Mouse (Mus musculus) forebrain, embryonic 15.5 days (tissue): ENCODE measurements at regions not wholly inside any gene's neighbourhood (a gene's known extent, or its start where the extent isn't known, plus 50 kb on each side); places are given as distances from the start of the nearest gene placed in this dataset.
A peak's percentile ranks its signal among the peaks of the same experiment; 100 is the strongest.

Source experiments
- ATAC-seq: fragments of 200-750 bp; cut with Nextera tagmentation; replicated peaks from 2 replicates; pipeline ENCODE4 v1.8.0; 2017; ENCODE audit warnings: mild to moderate bottlenecking, moderate TSS enrichment, moderate library complexity
- H3K27ac ChIP-seq: fragments of 300-500 bp; sonication (generic); replicated peaks from 2 replicates; pipeline ENCODE4 v1.5.1; 2015; ENCODE audit warnings: mild to moderate bottlenecking, inconsistent platforms
- H3K27me3 ChIP-seq: fragments of 300-500 bp; sonication (generic); 2 replicates; pipeline ENCODE4 v1.6.1; 2015; ENCODE audit warnings: inconsistent platforms
- H3K36me3 ChIP-seq: fragments of 300-500 bp; sonication (generic); 2 replicates; pipeline ENCODE4 v1.6.1; 2015; ENCODE audit warnings: mild to moderate bottlenecking, inconsistent platforms
- H3K4me1 ChIP-seq: fragments of 300-500 bp; sonication (generic); 2 replicates; pipeline ENCODE4 v1.6.1; 2015; ENCODE audit warnings: inconsistent platforms
- H3K4me2 ChIP-seq: fragments of 300-500 bp; sonication (generic); replicated peaks from 2 replicates; pipeline ENCODE4 v1.6.1; 2015; ENCODE audit warnings: mild to moderate bottlenecking, inconsistent platforms
- H3K4me3 ChIP-seq: fragments of 300-500 bp; sonication (generic); 2 replicates; pipeline ENCODE4 v1.5.1; 2015; ENCODE audit warnings: mild to moderate bottlenecking, inconsistent platforms
- H3K9ac ChIP-seq: fragments of 300-500 bp; sonication (generic); replicated peaks from 2 replicates; pipeline ENCODE4 v1.6.1; 2015; ENCODE audit warnings: mild to moderate bottlenecking, inconsistent platforms
- H3K9me3 ChIP-seq: fragments of 300-500 bp; sonication (generic); 2 replicates; pipeline ENCODE4 v1.6.1; 2016; ENCODE audit warnings: inconsistent platforms
- WGBS: fragments of 180-500 bp; shearing (Covaris S2); methylation state at CpG from one replicate; pipeline ENCODE4 v1.1.7; 2015; ENCODE audit warnings: mixed read lengths; 5-methylcytosine and 5-hydroxymethylcytosine counted together

DNA sequence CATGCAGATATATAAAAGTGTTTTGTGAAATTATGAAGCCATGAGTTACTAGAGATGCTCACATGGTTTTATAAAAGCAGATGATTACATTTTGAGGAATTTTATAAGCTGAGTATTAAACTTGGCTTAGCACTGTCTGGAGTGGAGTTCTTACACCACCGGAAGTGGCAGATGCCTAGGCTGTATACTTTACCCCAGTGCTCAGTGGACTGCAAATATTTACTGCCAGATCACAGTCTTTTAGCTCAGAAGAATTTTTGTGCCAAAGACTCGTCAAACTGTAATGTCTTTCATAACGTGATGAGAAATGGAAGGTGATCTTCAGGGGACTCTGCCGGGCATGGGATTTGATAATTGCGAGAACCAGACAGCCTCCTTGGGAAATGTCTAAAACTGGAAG, 136.1 kb upstream of the 9330182O14Rik start:
- WGBS = 78% methylated on average over 5 of the region's 5 CpGs
- ATAC-seq = no peak
- Histone ChIP-seq H3K36me3 (no peaks in the 10 kb centered on the region), H3K4me2 (no peak overlapping the region), H3K27me3 (no peaks in the 10 kb centered on the region), H3K4me1 (no peaks in the 10 kb centered on the region), H3K9ac (no peak overlapping the region), H3K27ac (no peak overlapping the region), H3K9me3 (no peaks in the 10 kb centered on the region), H3K4me3 (no peak overlapping the region)

DNA sequence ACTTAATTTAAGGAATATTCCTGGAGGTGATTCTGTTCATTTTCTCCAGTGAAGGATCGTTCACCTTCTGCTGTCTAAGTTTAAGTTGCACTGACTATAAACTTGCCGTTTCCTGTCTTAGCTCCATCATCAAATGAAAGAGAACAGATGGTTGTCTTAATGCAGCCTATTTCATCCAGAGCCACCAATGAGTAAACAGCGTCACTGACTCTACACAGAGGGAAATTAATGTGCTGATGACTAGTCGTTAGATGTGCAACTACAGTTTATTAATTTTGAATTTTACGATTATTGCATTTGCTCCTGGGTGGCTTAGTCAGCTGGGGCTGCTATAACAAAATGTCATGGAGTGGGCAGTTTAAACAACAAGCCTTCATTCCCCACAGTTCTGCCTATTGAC, 134.1 kb upstream of the 9330182O14Rik start:
- Histone ChIP-seq H3K9ac (no peak overlapping the region), H3K27me3 (no peaks in the 10 kb centered on the region)

DNA sequence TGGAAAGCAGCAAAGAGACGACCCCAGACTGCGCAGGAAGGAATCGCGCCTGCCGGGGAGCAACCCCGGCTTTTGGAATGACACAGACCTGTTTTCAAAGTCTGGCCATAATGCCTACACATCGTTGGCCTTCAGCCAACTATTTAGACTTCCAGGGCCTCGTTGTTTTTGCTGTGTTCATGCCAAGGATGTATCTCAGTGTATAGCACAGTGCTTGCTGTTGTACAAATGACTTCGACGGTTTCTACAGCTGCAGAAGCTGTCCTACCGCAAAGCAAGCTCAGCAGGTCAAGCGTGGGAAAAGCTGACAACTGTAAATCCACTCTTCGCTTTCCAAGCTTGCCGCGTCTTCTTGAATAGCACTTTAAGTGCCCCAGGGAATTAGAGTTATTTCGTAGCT, 129.1 kb upstream of the 9330182O14Rik start:
- H3K4me1 ChIP-seq = no peaks in the 10 kb centered on the region
- H3K4me2 ChIP-seq = no peak overlapping the region
- no peaks in the 10 kb centered on the region for H3K36me3 ChIP-seq
- H3K4me3 ChIP-seq = no peak overlapping the region
- H3K27me3 ChIP-seq = no peaks in the 10 kb centered on the region
- no peak overlapping the region for H3K9ac ChIP-seq
- no peak overlapping the region for H3K27ac ChIP-seq
- ATAC-seq = no peak
- no peaks in the 10 kb centered on the region for H3K9me3 ChIP-seq
- 75% methylated on average over 16 of the region's 16 CpGs for WGBS

More for the DNA sequence above, 134.1 kb upstream of the 9330182O14Rik start:
- ATAC-seq = no peak
- H3K4me1 ChIP-seq = no peaks in the 10 kb centered on the region
- H3K4me3 ChIP-seq = no peak overlapping the region
- H3K27ac ChIP-seq = no peak overlapping the region
- H3K36me3 ChIP-seq = no peaks in the 10 kb centered on the region
- WGBS = 79% methylated on average over 5 of the region's 5 CpGs
- H3K9me3 ChIP-seq = no peaks in the 10 kb centered on the region
- H3K4me2 ChIP-seq = no peak overlapping the region

DNA sequence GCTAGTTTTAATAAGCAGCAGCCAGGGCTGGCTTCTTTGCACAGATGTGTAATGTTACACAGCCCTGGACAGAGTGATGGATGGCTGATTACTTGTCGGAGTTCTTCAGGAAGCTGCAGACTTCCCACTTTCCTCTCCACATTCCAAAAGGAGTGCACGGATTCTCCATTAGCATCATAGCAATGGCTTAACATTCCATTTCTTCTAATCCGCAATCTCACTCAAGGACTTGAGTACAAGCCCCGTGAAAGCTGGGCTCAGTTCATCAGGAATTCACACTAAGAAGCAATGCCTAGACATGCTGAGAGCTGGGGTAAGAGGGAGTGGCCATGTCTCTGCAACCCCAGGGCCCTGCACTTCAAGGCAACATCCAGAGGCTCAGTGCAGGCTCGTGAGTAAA, 126.3 kb upstream of the 9330182O14Rik start:
- no peak overlapping the region for H3K27ac ChIP-seq
- no peak overlapping the region for H3K9ac ChIP-seq
- H3K4me3 ChIP-seq = no peak overlapping the region
- H3K4me1 ChIP-seq = no peaks in the 10 kb centered on the region
- no peaks in the 10 kb centered on the region for H3K27me3 ChIP-seq
- H3K36me3 ChIP-seq = no peaks in the 10 kb centered on the region
- no peaks in the 10 kb centered on the region for H3K9me3 ChIP-seq
- no peak overlapping the region for H3K4me2 ChIP-seq
- WGBS = 13% methylated on average over 5 of the region's 5 CpGs
- no peak for ATAC-seq

DNA sequence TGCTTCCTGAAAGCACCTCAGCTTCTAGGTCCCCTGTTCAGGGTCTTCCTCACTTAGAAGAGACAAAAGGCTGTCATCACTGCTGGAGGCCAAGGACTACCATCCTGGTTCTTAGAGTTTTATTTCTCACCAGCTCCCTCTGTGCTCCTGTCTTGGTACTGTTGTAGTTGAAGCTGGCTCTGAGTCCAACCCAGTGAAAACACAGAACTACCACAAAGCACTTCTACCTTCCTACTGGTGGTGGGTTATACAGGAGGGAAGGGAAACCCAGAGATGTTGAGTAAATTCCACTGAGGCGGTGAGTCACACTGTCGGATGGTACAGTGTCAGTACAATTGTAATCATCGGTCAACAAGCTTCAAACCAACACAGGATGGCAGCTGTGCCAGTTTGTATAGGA, 120.3 kb upstream of the 9330182O14Rik start:
- Histone ChIP-seq H3K27ac (no peak overlapping the region), H3K9me3 (no peaks in the 10 kb centered on the region), H3K4me2 (no peak overlapping the region), H3K27me3 (no peaks in the 10 kb centered on the region), H3K36me3 (no peaks in the 10 kb centered on the region), H3K4me1 (peaks cover 14% of the 10 kb centered on the region), H3K4me3 (no peak overlapping the region), H3K9ac (no peak overlapping the region)
- WGBS = 95% methylated on average over 3 of the region's 3 CpGs
- ATAC-seq = no peak

DNA sequence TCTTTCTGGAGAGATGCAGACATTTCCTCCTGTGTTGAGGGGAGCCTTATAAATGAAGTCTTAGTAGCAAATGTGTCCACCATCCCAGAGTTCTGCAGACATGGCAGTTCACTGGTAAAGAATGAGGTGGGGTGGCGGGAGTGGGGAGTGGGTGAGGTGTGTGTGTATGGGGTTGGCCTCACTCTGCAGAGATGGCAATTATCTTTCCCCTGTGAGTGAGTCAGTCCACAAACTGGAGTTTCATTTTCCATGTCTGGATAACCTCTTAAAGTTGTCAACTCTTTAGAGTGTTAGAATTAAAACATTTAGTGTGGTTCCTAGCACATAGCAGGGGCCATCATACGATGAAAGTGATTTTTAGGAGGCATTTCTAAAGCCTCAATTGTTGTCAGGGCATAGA, 117.1 kb upstream of the 9330182O14Rik start:
- no peak overlapping the region for H3K4me2 ChIP-seq
- no peaks in the 10 kb centered on the region for H3K27me3 ChIP-seq
- no peak overlapping the region for H3K27ac ChIP-seq
- no peak for ATAC-seq
- H3K9ac ChIP-seq = no peak overlapping the region
- H3K9me3 ChIP-seq = no peaks in the 10 kb centered on the region
- H3K4me3 ChIP-seq = no peak overlapping the region
- 79% methylated on average over 2 of the region's 2 CpGs for WGBS
- no peaks in the 10 kb centered on the region for H3K36me3 ChIP-seq
- peaks cover 16% of the 10 kb centered on the region for H3K4me1 ChIP-seq

DNA sequence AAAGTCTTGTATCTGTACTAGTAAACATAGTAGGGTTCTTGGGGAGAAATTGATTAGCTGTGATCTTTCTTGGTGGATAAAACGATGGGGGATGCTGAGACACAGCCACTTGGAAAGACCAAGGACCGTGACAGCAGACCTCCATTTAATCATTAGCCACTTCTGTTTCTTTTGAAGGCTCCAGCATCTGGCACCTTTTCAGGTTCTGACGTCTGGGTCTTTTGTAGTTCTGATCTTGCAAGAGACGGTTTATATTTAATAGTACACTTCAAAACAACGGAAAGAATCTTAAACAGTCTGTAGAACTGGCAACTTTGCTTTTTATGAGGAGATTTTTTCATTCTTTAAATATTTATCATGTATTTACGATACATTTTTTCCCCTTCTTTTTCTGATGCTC, 116.6 kb upstream of the 9330182O14Rik start:
- no peak for ATAC-seq
- H3K27ac ChIP-seq = no peak overlapping the region
- WGBS = 13% methylated on average over 6 of the region's 6 CpGs
- H3K4me2 ChIP-seq = peak overlapping the region; percentile 28
- H3K36me3 ChIP-seq = no peaks in the 10 kb centered on the region
- no peak overlapping the region for H3K4me3 ChIP-seq
- no peaks in the 10 kb centered on the region for H3K27me3 ChIP-seq
- H3K9me3 ChIP-seq = no peaks in the 10 kb centered on the region
- peaks cover 16% of the 10 kb centered on the region for H3K4me1 ChIP-seq
- no peak overlapping the region for H3K9ac ChIP-seq

DNA sequence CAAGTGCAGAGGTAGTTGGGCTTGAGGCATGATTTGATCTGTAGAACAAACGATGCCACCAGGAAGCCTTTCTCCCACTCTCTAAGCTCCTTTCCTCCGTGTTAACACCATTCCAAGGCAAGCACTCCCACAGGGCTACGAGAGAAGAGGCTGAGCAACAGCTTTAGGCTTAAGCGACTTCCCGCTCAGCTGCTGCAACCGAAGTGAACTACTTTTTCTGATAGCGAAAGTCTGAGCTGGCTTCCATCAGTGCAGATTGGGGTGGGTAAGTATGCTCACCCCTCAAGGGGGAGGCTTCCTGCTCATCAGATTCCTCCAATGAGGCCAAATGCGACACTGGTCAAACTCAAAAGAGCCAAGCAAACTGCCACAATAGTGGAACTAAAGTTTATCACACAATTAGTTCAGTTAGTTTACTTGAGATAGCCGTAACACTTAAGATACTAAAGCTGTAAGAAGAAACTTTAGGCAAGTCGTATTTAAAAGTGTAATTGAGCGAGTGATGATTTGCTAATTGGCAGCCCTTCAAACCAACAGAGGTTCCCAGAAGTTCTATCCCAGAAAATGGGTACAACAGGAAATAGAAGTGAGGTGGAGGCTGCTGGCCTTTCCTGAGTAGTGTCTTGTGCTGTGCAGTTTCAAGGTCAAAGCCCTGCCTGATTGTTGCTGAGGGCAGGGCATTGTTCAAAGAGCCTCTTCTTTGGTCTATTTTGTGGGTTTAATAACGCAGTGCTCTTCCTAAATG, 115.9 kb upstream of the 9330182O14Rik start:
- Histone ChIP-seq H3K27ac (no peak overlapping the region), H3K9me3 (no peaks in the 10 kb centered on the region), H3K36me3 (no peaks in the 10 kb centered on the region), H3K4me1 (peaks cover 16% of the 10 kb centered on the region), H3K9ac (no peak overlapping the region), H3K4me2 (peak overlapping the region; percentile 28), H3K4me3 (no peak overlapping the region), H3K27me3 (no peaks in the 10 kb centered on the region)
- ATAC-seq = peak; percentile 36; the same call in 1 of the 2 replicates
- 10% methylated on average over 12 of the region's 12 CpGs for WGBS

- 20% methylated on average over 8 of the region's 8 CpGs for WGBS
- Histone ChIP-seq H3K4me1 (peaks cover 16% of the 10 kb centered on the region), H3K9ac (no peak overlapping the region), H3K36me3 (no peaks in the 10 kb centered on the region), H3K4me2 (no peak overlapping the region), H3K27ac (no peak overlapping the region), H3K4me3 (no peak overlapping the region), H3K9me3 (no peaks in the 10 kb centered on the region), H3K27me3 (no peaks in the 10 kb centered on the region)
- peak; percentile 82 for ATAC-seq
These were observed 115.4 kb upstream of the 9330182O14Rik start for GRCm38 (mm10) chr15:40018792-40019151.

DNA sequence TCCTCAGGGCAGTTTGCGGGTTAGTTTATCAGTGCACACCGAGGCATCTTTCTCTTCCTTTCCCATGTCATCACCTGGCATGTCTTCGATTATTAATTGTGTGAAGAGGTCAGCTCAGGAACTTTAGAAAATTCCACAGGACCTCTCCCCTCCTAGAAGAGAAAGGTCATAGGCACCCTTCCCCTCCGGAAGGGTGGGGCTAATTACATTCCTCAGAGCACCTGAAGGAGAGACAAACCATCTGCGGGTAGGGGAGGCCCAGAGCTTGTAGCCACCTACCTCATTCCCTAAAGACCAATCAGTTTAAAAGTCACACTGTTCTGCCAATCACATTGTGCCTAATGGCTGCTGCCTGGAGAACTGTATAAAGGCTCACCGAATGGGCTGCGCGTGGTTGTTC, 114.9 kb upstream of the 9330182O14Rik start:
- H3K27me3 ChIP-seq = no peaks in the 10 kb centered on the region
- no peak overlapping the region for H3K9ac ChIP-seq
- H3K4me3 ChIP-seq = no peak overlapping the region
- 86% methylated on average over 8 of the region's 8 CpGs for WGBS
- peak; percentile 43; the same call in 1 of the 2 replicates for ATAC-seq
- no peak overlapping the region for H3K27ac ChIP-seq
- no peaks in the 10 kb centered on the region for H3K36me3 ChIP-seq
- H3K9me3 ChIP-seq = no peaks in the 10 kb centered on the region
- peaks cover 16% of the 10 kb centered on the region for H3K4me1 ChIP-seq
- no peak overlapping the region for H3K4me2 ChIP-seq

DNA sequence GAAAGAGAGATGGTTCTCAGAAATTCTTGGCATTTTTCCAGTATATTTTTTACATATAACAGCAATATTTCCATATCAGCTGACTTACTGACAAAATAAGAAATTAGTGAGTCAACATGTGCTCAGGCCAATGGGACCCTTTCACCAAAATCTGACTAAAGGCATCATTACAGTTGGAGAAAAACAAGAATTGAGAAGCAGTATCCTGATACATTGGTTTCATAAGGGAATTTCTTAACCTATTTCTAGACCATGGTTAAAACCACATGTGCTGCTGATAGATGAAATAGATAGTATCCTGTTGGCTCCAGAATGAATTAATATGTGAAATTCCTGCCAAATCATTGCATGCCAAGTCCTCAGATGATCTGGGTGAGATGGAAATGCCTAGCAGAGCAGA, 114.1 kb upstream of the 9330182O14Rik start:
- Histone ChIP-seq H3K36me3 (no peaks in the 10 kb centered on the region), H3K4me3 (no peak overlapping the region), H3K9me3 (no peaks in the 10 kb centered on the region), H3K4me1 (peaks cover 16% of the 10 kb centered on the region), H3K4me2 (no peak overlapping the region), H3K27ac (no peak overlapping the region), H3K27me3 (no peaks in the 10 kb centered on the region), H3K9ac (no peak overlapping the region)
- no peak for ATAC-seq

- WGBS = 94% methylated on average over 3 of the region's 3 CpGs
- no peaks in the 10 kb centered on the region for H3K9me3 ChIP-seq
- peaks cover 16% of the 10 kb centered on the region for H3K4me1 ChIP-seq
- no peak for ATAC-seq
- no peak overlapping the region for H3K4me2 ChIP-seq
- no peak overlapping the region for H3K4me3 ChIP-seq
- H3K9ac ChIP-seq = no peak overlapping the region
- H3K36me3 ChIP-seq = no peaks in the 10 kb centered on the region
- H3K27ac ChIP-seq = no peak overlapping the region
- H3K27me3 ChIP-seq = no peaks in the 10 kb centered on the region
These were observed 113.5 kb upstream of the 9330182O14Rik start for GRCm38 (mm10) chr15:40020646-40021045.

DNA sequence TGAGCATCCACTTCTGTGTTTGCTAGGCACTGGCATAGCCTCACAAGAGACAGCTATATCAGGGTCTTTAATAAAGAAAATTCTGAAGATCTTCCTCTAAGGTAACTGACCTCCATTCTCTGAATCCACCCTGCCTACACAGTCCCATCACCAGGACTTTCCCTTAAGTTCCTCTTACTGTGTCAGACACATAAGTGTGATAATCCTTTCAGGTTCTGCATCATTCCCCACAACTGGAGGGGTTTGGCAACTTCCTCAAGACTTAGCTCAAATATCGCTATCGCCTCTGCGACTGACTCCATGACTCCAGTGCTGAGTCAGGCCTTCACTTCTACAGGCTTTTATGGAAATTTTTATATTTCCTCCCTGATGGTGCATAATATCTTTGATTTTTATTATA, 111.0 kb upstream of the 9330182O14Rik start:
- Histone ChIP-seq H3K4me1 (peaks cover 8% of the 10 kb centered on the region), H3K9me3 (no peaks in the 10 kb centered on the region), H3K27me3 (no peaks in the 10 kb centered on the region), H3K4me3 (no peak overlapping the region), H3K36me3 (no peaks in the 10 kb centered on the region), H3K27ac (no peak overlapping the region), H3K9ac (no peak overlapping the region), H3K4me2 (no peak overlapping the region)
- no peak for ATAC-seq
- WGBS = 97% methylated on average over 3 of the region's 3 CpGs
